Mouse (Mus musculus): Measurements from ENCODE around the gene Tnip1. TPM values are rescaled to one million over a fixed set of nuclear protein-coding genes. Genes with fewer than 3 reads are reported as not detected.

The Tnip1 gene
- polyA plus RNA-seq, 1 experiment from 2014 or later = 20.0 TPM

- peaks cover 26% of the 10 kb centered on the region for H3K36me3 ChIP-seq
- under 1% methylated on average over 5 of the region's 5 CpGs for WGBS
Observed at GRCm38 (mm10) chr11:54867049-54867385, 95.7 kb downstream of the Tnip1 start.

GRCm38 (mm10) chr11:54866119-54867048 is 96.3 kb downstream of the Tnip1 start, which contains the start of gene Hint1:
Hint1 (plus strand) TSS chr11:54866383.
- peak; percentile 84 for ATAC-seq (ENCODE audit: insufficient read depth, low FRiP score, low read depth)
- under 1% methylated on average over 98 of the region's 107 CpGs for WGBS
- H3K27me3 ChIP-seq (replicated peaks) = no peaks in the 10 kb centered on the region

More at GRCm38 (mm10) chr11:54867049-54867385, 95.7 kb downstream of the Tnip1 start:
- Histone ChIP-seq H3K9ac (peak overlapping the region; percentile 93), H3K27me3 (replicated peaks) (no peaks in the 10 kb centered on the region), H3K27ac (peak overlapping the region; percentile 92), H3K4me1 (peaks cover 14% of the 10 kb centered on the region), H3K4me2 (peak overlapping the region; percentile 52), H3K4me3 (replicated peaks) (peak overlapping the region; percentile 85), H3K9me3 (no peaks in the 10 kb centered on the region)
- peak; percentile 49 for ATAC-seq (ENCODE audit: insufficient read depth, low FRiP score, low read depth)

DNA sequence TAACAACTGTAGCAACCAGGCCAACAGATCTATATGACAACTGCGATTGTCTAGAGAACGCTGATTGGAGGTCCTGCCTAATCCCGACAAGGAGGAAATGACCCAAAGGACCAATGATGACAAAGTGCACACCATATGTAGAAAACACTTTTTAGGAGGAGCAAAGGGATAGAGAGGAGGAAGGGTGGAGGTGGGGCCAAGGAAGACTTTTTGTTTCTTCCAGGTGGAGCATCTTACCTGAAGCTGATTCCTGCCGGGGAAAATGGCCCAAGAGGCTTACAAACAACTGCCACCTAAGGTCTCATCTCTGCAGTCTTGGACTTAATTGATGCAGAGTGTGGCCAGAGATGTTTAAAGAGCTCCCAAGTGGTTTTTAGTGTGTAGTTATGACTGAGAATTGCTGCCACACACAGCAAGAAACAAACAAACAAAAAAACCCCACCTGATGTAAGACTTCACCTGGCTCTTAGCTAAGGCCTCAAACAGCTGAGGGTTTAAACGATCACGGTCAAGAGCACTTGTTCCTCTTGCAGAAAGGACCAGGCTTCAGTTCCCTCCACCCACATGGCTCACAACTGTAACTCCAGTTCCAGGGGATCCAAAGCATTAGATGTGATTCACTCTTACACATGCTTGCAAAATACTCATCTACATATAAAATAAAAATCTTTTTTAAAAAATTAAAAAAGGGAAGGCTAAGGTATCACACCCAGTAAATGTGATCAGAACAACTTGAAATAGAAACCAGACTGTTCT is 97.2 kb downstream of the Tnip1 start:
- Histone ChIP-seq H3K27me3 (replicated peaks) (no peaks in the 10 kb centered on the region), H3K9ac (no peak overlapping the region), H3K36me3 (peaks cover 15% of the 10 kb centered on the region), H3K4me2 (peak overlapping the region; percentile 52), H3K9me3 (no peaks in the 10 kb centered on the region), H3K4me1 (peaks cover 14% of the 10 kb centered on the region), H3K27ac (peak overlapping the region; percentile 92), H3K4me3 (replicated peaks) (peak overlapping the region; percentile 85)
- 71% methylated on average over 6 of the region's 6 CpGs for WGBS
- no peak for ATAC-seq (ENCODE audit: insufficient read depth, low FRiP score, low read depth)

More at GRCm38 (mm10) chr11:54866119-54867048, 96.3 kb downstream of the Tnip1 start, which contains the start of gene Hint1:
- peak within 1 kb of the TSS; percentile 93 for H3K9ac ChIP-seq
- H3K27ac ChIP-seq = peak within 1 kb of the TSS; percentile 92
- H3K36me3 ChIP-seq = peaks cover 20% of the 10 kb centered on the region
- peak within 1 kb of the TSS; percentile 85 for H3K4me3 ChIP-seq (replicated peaks)
- H3K4me1 ChIP-seq = peaks cover 14% of the 10 kb centered on the region
- no peaks in the 10 kb centered on the region for H3K9me3 ChIP-seq
- H3K4me2 ChIP-seq = peak within 1 kb of the TSS; percentile 52

DNA sequence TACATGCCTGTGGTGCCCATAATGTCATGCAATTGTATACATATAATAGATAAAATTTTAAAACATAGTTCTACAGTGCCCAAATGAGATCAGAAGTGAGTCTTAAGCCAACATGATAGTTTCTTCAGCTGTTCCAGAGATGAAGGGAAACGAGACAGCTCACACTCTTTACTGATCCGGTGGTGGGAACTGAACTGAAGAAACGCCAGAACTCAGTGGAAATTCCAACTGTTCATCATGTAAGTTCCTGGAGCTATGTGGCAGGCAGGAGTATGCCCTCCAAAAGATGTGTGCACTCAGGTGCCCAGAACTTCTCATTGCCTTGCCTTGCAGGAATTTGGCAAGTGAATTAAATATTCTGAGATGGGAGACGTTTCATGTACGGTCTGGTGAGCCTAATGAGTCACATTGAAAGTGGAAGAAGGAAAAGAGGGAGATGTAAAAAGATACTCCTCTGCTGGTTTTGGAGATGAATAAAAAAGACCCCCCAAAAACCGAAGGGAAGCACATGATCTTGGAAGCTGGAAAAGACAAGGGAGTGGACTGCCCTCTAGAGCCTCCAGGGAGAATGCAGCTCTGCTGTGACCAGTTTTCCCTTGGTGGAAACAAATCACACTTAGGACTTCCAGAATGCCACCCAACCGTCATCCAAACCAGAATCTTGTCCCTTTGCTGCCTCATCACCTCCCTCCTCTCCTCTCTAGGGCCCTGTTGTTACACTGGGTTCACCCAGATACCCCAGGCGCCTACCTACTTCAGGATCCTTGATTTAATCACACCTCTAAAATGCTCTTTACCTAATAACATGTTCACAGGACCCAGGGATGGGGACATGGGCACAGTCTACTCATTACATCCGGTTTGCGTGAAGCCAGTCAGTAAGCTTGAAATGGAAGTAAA is 99.8 kb downstream of the Tnip1 start:
- Histone ChIP-seq H3K27me3 (replicated peaks) (no peaks in the 10 kb centered on the region), H3K9me3 (no peaks in the 10 kb centered on the region), H3K27ac (no peak overlapping the region), H3K9ac (no peak overlapping the region), H3K4me1 (peaks cover 5% of the 10 kb centered on the region), H3K4me2 (no peak overlapping the region), H3K36me3 (no peaks in the 10 kb centered on the region), H3K4me3 (replicated peaks) (no peak overlapping the region)
- ATAC-seq (ENCODE audit: insufficient read depth, low FRiP score, low read depth) = no peak
- WGBS = 44% methylated on average over 10 of the region's 10 CpGs

DNA sequence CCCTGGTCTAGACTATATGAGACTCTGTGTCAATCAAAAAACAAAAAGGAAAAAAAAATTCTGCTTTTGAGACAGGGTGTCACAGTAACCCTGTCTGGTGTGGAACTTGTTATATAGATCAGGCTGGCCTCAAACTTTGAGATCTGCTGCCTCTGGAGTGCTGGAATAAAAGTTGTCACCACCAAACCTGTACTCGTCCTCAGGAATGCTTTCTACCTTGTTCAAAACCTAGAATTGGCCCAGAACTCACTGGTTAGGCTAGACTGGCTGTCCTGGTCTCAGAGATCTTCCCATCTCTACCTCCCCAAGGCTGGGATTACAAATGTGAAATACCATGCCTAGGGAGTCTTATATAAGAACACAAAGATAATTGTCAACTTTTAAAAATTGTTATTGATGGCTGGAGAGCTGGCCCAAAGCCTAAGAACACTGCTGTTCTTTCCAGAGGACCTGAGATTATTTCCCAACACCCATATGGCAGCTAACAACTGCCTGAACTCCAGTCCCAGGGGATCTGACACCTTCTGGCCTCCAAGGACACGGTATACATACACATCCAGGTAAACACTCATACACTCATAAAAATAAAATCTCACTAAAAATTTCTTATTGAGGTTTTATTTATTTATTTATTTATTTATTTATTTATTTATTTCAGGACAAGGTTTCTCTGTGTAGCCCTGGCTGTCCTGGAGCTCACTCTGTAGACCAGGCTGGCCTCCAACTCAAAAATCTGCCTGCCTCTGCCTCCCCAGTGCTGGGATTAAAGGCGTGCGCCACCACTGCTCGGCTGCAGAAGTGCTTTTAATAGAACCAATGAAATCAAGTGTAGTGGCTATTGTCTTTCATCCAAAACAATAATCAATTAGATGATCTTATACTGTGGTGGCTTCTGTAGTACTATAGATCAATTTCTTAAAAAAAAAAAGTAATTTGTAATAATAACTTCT is 101.0 kb downstream of the Tnip1 start:
- no peak overlapping the region for H3K4me3 ChIP-seq (replicated peaks)
- ATAC-seq (ENCODE audit: insufficient read depth, low FRiP score, low read depth) = no peak
- peaks cover 4% of the 10 kb centered on the region; the same call in 1 of the 2 replicates for H3K4me1 ChIP-seq
- peak overlapping the region; percentile 49; the same call in 1 of the 2 replicates for H3K4me2 ChIP-seq
- WGBS = 89% methylated on average over 5 of the region's 5 CpGs
- no peaks in the 10 kb centered on the region for H3K36me3 ChIP-seq
- no peak overlapping the region for H3K9ac ChIP-seq
- H3K27me3 ChIP-seq (replicated peaks) = no peaks in the 10 kb centered on the region
- peak overlapping the region; percentile 89; the same call in 1 of the 2 replicates for H3K27ac ChIP-seq
- H3K9me3 ChIP-seq = no peaks in the 10 kb centered on the region

Other genes with a start within 250 kb of the Tnip1 start
- 66.4 and 68.1 TPM in 2 replicates for gene Cdc42se2, start 175.2 kb downstream of the Tnip1 start, polyA plus RNA-seq (2015; fragmentation: Nextera tagmentation; extraction: Ambion mirVana)
- 7.5 and 11.6 TPM in 2 replicates for gene Lyrm7, start 102.0 kb downstream of the Tnip1 start, polyA plus RNA-seq (2015; fragmentation: Nextera tagmentation; extraction: Ambion mirVana)
- gene Hint1, start 96.5 kb downstream of the Tnip1 start, polyA plus RNA-seq (2015; fragmentation: Nextera tagmentation; extraction: Ambion mirVana) = 602 and 675 TPM in 2 replicates
- gene Gpx3, start 60.5 kb downstream of the Tnip1 start, polyA plus RNA-seq (2015; fragmentation: Nextera tagmentation; extraction: Ambion mirVana) = 164 and 171 TPM in 2 replicates
- 307 and 346 TPM in 2 replicates for gene Anxa6, start 70.5 kb upstream of the Tnip1 start, polyA plus RNA-seq (2015; fragmentation: Nextera tagmentation; extraction: Ambion mirVana)
- 3.1 and 3.2 TPM in 2 replicates for gene Ccdc69, start 115.2 kb upstream of the Tnip1 start, polyA plus RNA-seq (2015; fragmentation: Nextera tagmentation; extraction: Ambion mirVana)
- gene Gm2a, start 135.2 kb upstream of the Tnip1 start, polyA plus RNA-seq (2015; fragmentation: Nextera tagmentation; extraction: Ambion mirVana) = 21.7 and 22.2 TPM in 2 replicates
- gene Slc36a3, start 188.8 kb upstream of the Tnip1 start, polyA plus RNA-seq (2015; fragmentation: Nextera tagmentation; extraction: Ambion mirVana) = 0.08 TPM in 1 of 2 replicates, not detected in the other
- 0.66 and 2.0 TPM in 2 replicates for gene Slc36a2, start 222.2 kb upstream of the Tnip1 start, polyA plus RNA-seq (2015; fragmentation: Nextera tagmentation; extraction: Ambion mirVana)
- gene Slc36a1, start 241.4 kb upstream of the Tnip1 start, polyA plus RNA-seq (2015; fragmentation: Nextera tagmentation; extraction: Ambion mirVana) = 2.1 and 2.7 TPM in 2 replicates

Measured in stomach, embryonic 15.5 days (tissue).